Mouse (Mus musculus) brown adipose tissue, adult 24 weeks (tissue): ENCODE measurements around the gene Ypel1. TPM values are rescaled to one million over a fixed set of nuclear protein-coding genes. Genes with fewer than 3 reads are reported as not detected.

Experiments used
- H3K27ac ChIP-seq: fragments of 200-500 bp; replicated peaks from 2 replicates; pipeline ENCODE4 v1.5.1; 2012; ENCODE audit warnings: low read depth, mild to moderate bottlenecking, low read length
- H3K4me1 ChIP-seq: fragments of 200-500 bp; 2 replicates; pipeline ENCODE4 v1.6.1; 2012; ENCODE audit warnings: low read length, mixed read lengths; ENCODE audit not compliant: control insufficient read depth, insufficient read depth, insufficient read length
- H3K4me3 ChIP-seq: fragments of 200-500 bp; 2 replicates; pipeline ENCODE4 v1.5.1; 2012; ENCODE audit warnings: low read depth, mild to moderate bottlenecking, low read length, moderate library complexity; ENCODE audit not compliant: insufficient read depth
- polyA plus RNA-seq: library from polyadenylated mRNA; stranded (reverse); fragments of >200 nt; gene quantifications from 2 replicates; pipeline ENCODE4 v1.2.4, GENCODE M21; 2012; ENCODE audit not compliant: missing spikeins, insufficient read depth, insufficient read length

Ypel1 gene
- polyA plus RNA-seq, 1 experiment: 3.8 TPM

DNA sequence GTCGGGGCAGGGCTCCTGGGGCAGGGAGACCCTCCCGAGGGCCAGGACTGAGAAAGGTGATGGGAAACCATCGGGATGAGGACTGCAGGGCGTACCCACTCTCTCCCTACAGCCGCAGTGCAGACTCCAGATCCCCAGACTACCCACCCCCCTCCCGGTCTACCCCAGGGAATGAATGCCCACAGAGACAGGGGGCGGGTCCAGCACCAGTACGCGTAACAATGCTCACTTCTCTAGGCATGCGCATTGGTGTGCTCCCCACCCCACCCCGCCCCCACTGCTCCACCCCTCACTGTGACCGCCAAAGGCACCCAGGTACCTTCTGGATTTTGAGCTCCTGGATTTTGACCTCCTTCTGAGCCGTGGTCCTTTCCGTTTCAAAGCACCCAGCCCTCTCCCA, 52.1 kb downstream of the Ypel1 start:
- no peaks in the 10 kb centered on the region for H3K4me1 ChIP-seq
- H3K4me3 ChIP-seq: no peak overlapping the region
- H3K27ac ChIP-seq: no peak overlapping the region

DNA sequence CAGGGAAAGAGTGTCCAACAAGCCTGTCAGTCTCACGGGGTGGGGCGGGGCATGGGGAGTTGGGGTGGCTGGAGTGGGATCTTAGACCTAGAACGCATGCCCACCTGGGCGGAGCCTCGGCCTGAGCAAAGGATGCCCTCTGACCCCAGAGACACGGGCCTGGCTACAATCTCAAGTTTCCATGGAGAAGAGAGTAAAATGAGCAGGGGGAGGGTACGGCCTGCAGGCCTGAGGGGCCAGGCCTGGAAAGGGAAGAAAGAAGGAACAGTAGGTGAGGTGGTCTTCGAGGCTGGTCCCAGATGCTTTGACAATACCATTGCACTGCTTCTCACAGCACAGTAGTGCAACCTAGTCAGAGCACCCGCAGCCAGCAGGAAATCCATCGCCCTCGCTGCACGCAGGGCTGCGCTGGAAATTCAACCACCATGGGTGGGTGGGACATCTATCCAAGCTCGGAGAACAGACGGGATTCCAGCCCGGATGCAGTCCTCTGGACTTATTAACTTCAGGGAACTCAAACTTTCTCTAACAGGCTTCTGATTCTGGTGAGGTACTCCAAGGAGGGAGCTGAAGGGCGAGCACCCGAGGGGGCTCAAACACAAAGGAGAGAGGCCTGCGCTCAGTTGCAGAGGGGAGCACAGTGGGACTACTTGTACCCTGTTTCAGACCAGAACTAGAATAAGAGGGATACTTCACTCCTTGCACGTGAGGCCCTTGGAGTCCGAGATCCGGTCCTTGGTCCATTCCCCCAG, 54.8 kb downstream of the Ypel1 start:
- no peaks in the 10 kb centered on the region for H3K4me1 ChIP-seq
- no peak overlapping the region for H3K27ac ChIP-seq
- 0 out of 2 replicates have a peak overlapping the region, but pooled peaks have one; percentile 5 for H3K4me3 ChIP-seq

DNA sequence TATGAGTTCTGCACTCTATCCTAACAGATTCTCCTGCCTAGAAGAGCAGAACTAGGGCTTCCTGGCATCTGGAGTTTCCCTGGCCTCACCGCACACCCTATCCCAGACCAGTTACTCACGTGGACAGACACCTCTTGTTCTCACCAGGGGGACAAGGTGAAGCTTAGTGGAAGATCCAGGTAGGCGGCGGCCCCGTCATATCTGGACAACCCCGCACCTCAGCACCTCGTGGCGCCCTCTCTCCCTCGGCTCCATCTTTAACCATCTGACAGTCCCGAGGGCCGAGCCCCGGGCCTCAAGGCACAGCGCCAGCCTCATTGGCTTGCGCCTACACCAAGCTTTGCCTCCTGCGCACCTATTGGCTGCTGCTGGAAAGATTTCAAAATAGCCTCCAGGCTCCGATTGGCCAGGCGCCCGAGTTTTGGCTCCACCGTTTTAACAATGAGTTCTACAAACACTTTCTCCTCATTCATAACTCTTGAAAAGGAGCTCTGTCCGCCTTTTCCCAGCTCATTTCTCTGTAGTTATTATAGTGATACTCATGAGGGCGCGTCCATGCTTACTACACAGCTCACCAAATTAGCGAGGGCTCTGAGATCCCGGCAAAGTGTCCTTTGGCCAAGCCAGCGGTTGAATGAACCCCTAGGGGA, 55.5 kb downstream of the Ypel1 start, which contains the start of gene 2610318N02Rik:
Gene 2610318N02Rik (minus strand): TSS at position 297 of the 650 bp plus-strand sequence.
- no peak within 1 kb of the TSS for H3K27ac ChIP-seq
- H3K4me1 ChIP-seq: no peaks in the 10 kb centered on the region
- 0 out of 2 replicates have a peak within 1 kb of the TSS, but pooled peaks have one; percentile 19 for H3K4me3 ChIP-seq

DNA sequence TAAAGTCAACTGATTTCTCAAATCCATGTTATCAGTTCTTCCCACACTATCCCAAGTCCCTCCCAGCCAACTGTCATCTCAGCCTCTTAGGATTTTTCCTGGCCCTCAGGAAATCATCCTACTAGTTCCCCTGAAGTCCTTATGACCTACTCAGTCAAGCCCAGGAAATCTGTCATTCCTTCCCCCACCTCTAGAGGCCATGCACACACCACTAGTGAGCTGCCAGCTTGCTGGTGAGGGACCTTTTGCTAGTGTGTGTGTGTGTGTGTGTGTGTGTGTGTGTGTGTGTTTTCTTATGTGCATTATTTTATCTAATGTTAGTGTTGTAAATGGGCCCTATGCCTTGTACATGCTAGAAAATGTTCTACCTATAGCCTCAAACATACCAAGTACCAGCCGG, 57.8 kb downstream of the Ypel1 start:
- Histone ChIP-seq H3K4me1 (no peaks in the 10 kb centered on the region), H3K4me3 (no peak overlapping the region), H3K27ac (no peak overlapping the region)

DNA sequence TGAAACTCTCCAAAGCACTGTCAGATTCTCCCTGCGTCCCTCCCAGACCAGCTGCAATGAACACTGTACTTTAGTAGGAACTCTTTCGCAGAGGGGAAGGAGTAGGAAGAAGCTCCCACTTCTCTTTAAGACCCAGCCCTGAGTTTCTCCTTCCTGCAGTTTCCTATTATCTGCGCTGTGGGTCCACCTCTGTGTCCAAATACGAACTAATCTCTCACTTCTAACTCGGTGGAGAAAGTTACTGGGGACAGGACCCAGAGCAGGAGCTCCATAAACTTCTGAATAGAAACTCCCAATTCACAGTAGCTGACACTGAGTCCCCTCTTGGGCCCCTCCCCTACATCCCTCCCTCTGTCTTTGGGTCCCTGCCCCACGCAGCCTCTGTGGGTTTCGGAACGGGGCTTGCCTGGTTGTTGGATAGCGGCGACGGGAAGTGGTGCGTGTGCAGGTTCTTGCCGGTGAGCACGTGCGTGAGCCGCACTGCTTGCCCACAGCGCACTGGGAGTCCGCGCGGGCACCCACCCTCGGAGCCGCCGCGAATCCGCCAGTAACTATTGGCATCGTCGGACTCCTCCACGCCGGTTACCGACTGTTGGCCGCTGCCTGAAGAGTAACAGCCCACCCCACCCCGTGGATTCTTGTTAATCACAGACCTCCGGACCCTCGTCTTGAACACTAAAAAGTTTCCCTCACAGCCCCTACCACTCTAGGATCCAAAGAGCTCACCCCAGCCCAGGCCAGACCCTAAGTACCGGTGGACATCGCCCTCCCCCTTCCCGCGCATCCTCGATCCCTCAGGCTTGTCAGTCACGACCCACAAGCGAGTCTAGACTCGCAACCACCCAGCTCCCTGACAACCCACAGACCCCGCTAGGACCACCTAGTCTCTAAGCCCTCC, 61.9 kb downstream of the Ypel1 start:
- Histone ChIP-seq H3K27ac (no peak overlapping the region), H3K4me1 (no peaks in the 10 kb centered on the region), H3K4me3 (peak overlapping the region; percentile 96)

DNA sequence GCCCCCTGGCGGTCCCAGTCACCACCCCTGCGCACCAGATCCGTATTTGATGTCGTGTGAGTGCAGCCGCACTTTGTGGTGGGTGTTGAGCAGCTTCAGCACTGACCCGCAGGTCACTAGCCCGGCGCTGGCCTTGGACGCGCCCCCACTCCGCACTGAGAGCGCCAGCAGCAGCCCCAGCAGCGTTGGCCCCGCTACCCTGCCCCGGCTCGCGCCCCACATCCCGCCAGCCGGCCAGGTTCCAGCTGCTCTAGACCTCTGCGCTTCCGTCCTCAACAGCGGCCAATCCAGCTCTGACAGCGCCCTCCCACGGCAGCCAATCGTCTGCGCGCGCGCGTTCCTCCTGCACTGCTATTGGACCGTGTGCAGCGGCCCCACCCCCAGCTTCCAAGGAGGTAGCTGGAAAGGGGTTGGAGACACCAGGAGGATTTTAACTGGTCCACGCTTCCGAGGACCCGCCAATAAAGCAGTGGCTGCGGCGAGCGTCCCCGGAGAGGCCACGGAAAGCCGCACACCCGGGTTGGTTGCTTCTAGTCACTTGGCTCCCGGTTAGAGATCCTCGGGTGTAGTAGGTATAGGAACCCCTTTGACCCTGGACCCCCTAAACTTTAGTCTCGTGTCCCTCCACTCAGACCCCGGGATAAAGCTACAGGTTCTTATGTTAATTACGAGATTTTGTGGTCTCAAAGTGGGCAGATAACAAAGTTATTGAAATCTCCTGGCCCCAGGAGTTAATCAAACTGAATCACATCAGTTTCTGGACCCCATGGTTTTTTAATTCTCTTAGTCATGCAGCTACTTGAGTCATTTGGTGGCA, 62.8 kb downstream of the Ypel1 start, which contains the start of gene Sdf2l1:
Gene Sdf2l1 (minus strand): TSS at position 295 of the 817 bp plus-strand sequence.
- Histone ChIP-seq H3K4me3 (peak within 1 kb of the TSS; percentile 96), H3K4me1 (no peaks in the 10 kb centered on the region), H3K27ac (no peak within 1 kb of the TSS)

DNA sequence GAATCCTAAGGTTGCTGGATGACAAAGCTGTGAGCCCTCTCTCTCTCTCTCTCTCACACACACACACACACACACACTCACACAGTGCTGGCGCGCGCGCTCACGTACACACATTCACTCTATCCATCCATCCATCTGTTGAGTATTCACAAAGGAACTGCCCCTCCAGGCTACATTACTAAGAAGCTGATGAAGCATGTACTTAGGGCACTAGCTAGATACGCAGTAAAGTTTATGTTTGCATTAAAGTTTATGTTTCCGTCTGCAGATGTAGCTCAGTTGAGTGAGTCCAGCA, 63.4 kb downstream of the Ypel1 start:
- no peak overlapping the region for H3K27ac ChIP-seq
- H3K4me1 ChIP-seq: no peaks in the 10 kb centered on the region
- no peak overlapping the region for H3K4me3 ChIP-seq

Other genes starting within 250 kb of the Ypel1 start
- gene Spag6l, start 240.2 kb upstream of the Ypel1 start, polyA plus RNA-seq: not detected in 2 replicates
- not detected in 2 replicates for gene Igll1, start 205.7 kb upstream of the Ypel1 start, polyA plus RNA-seq
- 22.0 and 30.5 TPM in 2 replicates for gene Top3b, start 199.0 kb upstream of the Ypel1 start, polyA plus RNA-seq
- 2.9 TPM in 1 of 2 replicates, not detected in the other for gene Vpreb1, start 198.9 kb upstream of the Ypel1 start, polyA plus RNA-seq
- 10.7 and 12.8 TPM in 2 replicates for gene Ppm1f, start 173.2 kb upstream of the Ypel1 start, polyA plus RNA-seq
- gene Mapk1, start 86.3 kb upstream of the Ypel1 start, polyA plus RNA-seq: 76.5 and 81.1 TPM in 2 replicates
- gene Ppil2, start 41.6 kb downstream of the Ypel1 start, polyA plus RNA-seq: 48.5 and 51.7 TPM in 2 replicates
- gene 2610318N02Rik, start 55.5 kb downstream of the Ypel1 start, polyA plus RNA-seq: not detected in 2 replicates
- gene Sdf2l1, start 62.7 kb downstream of the Ypel1 start, polyA plus RNA-seq: 4.7 and 4.8 TPM in 2 replicates
- not detected in 2 replicates for gene Ydjc, start 74.9 kb downstream of the Ypel1 start, polyA plus RNA-seq
- gene Ccdc116, start 77.5 kb downstream of the Ypel1 start, polyA plus RNA-seq: not detected in 2 replicates
- gene Ube2l3, start 133.0 kb downstream of the Ypel1 start, polyA plus RNA-seq: 142 and 156 TPM in 2 replicates
- gene Rimbp3, start 138.9 kb downstream of the Ypel1 start, polyA plus RNA-seq: not detected in 2 replicates
- gene Hic2, start 163.9 kb downstream of the Ypel1 start, polyA plus RNA-seq: 0.54 and 0.71 TPM in 2 replicates
- not detected in 2 replicates for gene Tmem191c, start 206.4 kb downstream of the Ypel1 start, polyA plus RNA-seq